Mouse (Mus musculus): ENCODE results near the gene Reep6. TPM values are rescaled to one million over a fixed set of nuclear protein-coding genes. Genes with fewer than 3 reads are reported as not detected.

Reep6 gene
- polyA plus RNA-seq, 1 experiment from 2014 or later: 132 TPM

DNA sequence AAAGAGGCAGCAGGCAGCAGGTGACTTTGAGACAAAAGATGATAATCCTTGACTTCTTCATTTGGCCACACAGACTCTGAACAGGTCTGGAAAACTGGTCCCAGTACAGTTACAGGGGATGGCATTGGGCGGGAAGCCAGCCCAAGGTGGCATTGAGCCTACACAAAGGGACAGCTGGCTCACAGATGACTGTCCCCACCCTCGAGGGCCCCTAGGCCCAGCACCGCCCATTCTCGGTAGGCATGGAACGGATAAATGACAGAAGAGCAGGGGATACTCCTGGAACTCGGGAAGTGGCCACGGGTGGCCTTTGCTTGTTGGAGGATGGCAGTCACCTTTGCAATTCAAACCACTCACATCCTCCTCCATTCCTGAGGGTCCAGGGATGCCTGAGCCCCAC lies 55.6 kb downstream of the Reep6 start:
- 21% methylated on average over 7 of the region's 7 CpGs for WGBS
- Histone ChIP-seq H3K9ac (peak overlapping the region; percentile 88), H3K9me3 (no peaks in the 10 kb centered on the region), H3K4me1 (replicated peaks) (peaks cover 37% of the 10 kb centered on the region), H3K27me3 (replicated peaks) (no peaks in the 10 kb centered on the region), H3K4me2 (replicated peaks) (peak overlapping the region; percentile 85), H3K27ac (no peak overlapping the region; the same call in 1 of the 2 replicates), H3K36me3 (peaks cover 22% of the 10 kb centered on the region), H3K4me3 (replicated peaks) (peak overlapping the region; percentile 89)
- ATAC-seq: no peak

Other genes with a start within 250 kb of the Reep6 start
- gene Sbno2, start 224.4 kb upstream of the Reep6 start, polyA plus RNA-seq (2015; fragmentation: Nextera tagmentation; extraction: Ambion mirVana): 12.8 and 14.0 TPM in 2 replicates
- gene Stk11, start 214.2 kb upstream of the Reep6 start, polyA plus RNA-seq (2015; fragmentation: Nextera tagmentation; extraction: Ambion mirVana): 14.4 and 21.2 TPM in 2 replicates
- gene Atp5d, start 191.3 kb upstream of the Reep6 start, polyA plus RNA-seq (2015; fragmentation: Nextera tagmentation; extraction: Ambion mirVana): 701 and 737 TPM in 2 replicates
- 4.8 and 5.1 TPM in 2 replicates for gene Cbarp, start 189.1 kb upstream of the Reep6 start, polyA plus RNA-seq (2015; fragmentation: Nextera tagmentation; extraction: Ambion mirVana)
- gene Midn, start 181.7 kb upstream of the Reep6 start, polyA plus RNA-seq (2015; fragmentation: Nextera tagmentation; extraction: Ambion mirVana): 14.1 and 16.1 TPM in 2 replicates
- 69.4 and 83.9 TPM in 2 replicates for gene Cirbp, start 164.0 kb upstream of the Reep6 start, polyA plus RNA-seq (2015; fragmentation: Nextera tagmentation; extraction: Ambion mirVana)
- 22.9 and 25.1 TPM in 2 replicates for gene 1600002K03Rik, start 157.0 kb upstream of the Reep6 start, polyA plus RNA-seq (2015; fragmentation: Nextera tagmentation; extraction: Ambion mirVana)
- 13.6 and 15.0 TPM in 2 replicates for gene Efna2, start 150.5 kb upstream of the Reep6 start, polyA plus RNA-seq (2015; fragmentation: Nextera tagmentation; extraction: Ambion mirVana)
- 53.0 and 55.2 TPM in 2 replicates for gene Mum1, start 103.5 kb upstream of the Reep6 start, polyA plus RNA-seq (2015; fragmentation: Nextera tagmentation; extraction: Ambion mirVana)
- gene Ndufs7, start 80.8 kb upstream of the Reep6 start, polyA plus RNA-seq (2015; fragmentation: Nextera tagmentation; extraction: Ambion mirVana): 467 and 534 TPM in 2 replicates
- gene Gamt, start 68.9 kb upstream of the Reep6 start, polyA plus RNA-seq (2015; fragmentation: Nextera tagmentation; extraction: Ambion mirVana): 71.0 and 112 TPM in 2 replicates
- gene Dazap1, start 68.5 kb upstream of the Reep6 start, polyA plus RNA-seq (2015; fragmentation: Nextera tagmentation; extraction: Ambion mirVana): 53.1 and 57.0 TPM in 2 replicates
- 974 and 1,020 TPM in 2 replicates for gene Rps15, start 37.5 kb upstream of the Reep6 start, polyA plus RNA-seq (2015; fragmentation: Nextera tagmentation; extraction: Ambion mirVana)
- gene Apc2, start 34.0 kb upstream of the Reep6 start, polyA plus RNA-seq (2015; fragmentation: Nextera tagmentation; extraction: Ambion mirVana): 4.9 and 6.5 TPM in 2 replicates
- 51.4 and 51.5 TPM in 2 replicates for gene 2310011J03Rik, start 9.4 kb upstream of the Reep6 start, polyA plus RNA-seq (2015; fragmentation: Nextera tagmentation; extraction: Ambion mirVana)
- 8.1 and 8.8 TPM in 2 replicates for gene Pcsk4, start 455 bp upstream of the Reep6 start, polyA plus RNA-seq (2015; fragmentation: Nextera tagmentation; extraction: Ambion mirVana)
- gene Adamtsl5, start 18.5 kb downstream of the Reep6 start, polyA plus RNA-seq (2015; fragmentation: Nextera tagmentation; extraction: Ambion mirVana): 19.3 and 20.4 TPM in 2 replicates
- 0.32 and 0.63 TPM in 2 replicates for gene Plk5, start 26.5 kb downstream of the Reep6 start, polyA plus RNA-seq (2015; fragmentation: Nextera tagmentation; extraction: Ambion mirVana)
- 5.5 and 6.9 TPM in 2 replicates for gene Mex3d, start 57.7 kb downstream of the Reep6 start, polyA plus RNA-seq (2015; fragmentation: Nextera tagmentation; extraction: Ambion mirVana)
- gene Mbd3, start 69.6 kb downstream of the Reep6 start, polyA plus RNA-seq (2015; fragmentation: Nextera tagmentation; extraction: Ambion mirVana): 180 and 201 TPM in 2 replicates
- 890 and 1,161 TPM in 2 replicates for gene Uqcr11, start 76.9 kb downstream of the Reep6 start, polyA plus RNA-seq (2015; fragmentation: Nextera tagmentation; extraction: Ambion mirVana)
- gene Tcf3, start 103.7 kb downstream of the Reep6 start, polyA plus RNA-seq (2015; fragmentation: Nextera tagmentation; extraction: Ambion mirVana): 91.7 and 94.2 TPM in 2 replicates
- 0.06 and 0.10 TPM in 2 replicates for gene Onecut3, start 164.9 kb downstream of the Reep6 start, polyA plus RNA-seq (2015; fragmentation: Nextera tagmentation; extraction: Ambion mirVana)
- gene Atp8b3, start 209.2 kb downstream of the Reep6 start, polyA plus RNA-seq (2015; fragmentation: Nextera tagmentation; extraction: Ambion mirVana): 0.09 and 0.19 TPM in 2 replicates
- 23.6 and 25.0 TPM in 2 replicates for gene Rexo1, start 231.6 kb downstream of the Reep6 start, polyA plus RNA-seq (2015; fragmentation: Nextera tagmentation; extraction: Ambion mirVana)
- gene Klf16, start 247.4 kb downstream of the Reep6 start, polyA plus RNA-seq (2015; fragmentation: Nextera tagmentation; extraction: Ambion mirVana): 8.3 TPM in 2 replicates